Mouse (Mus musculus) kidney, postnatal 10 days (tissue): ENCODE measurements around the gene Fam129b.

Experiments used
- DNase-seq: peaks from one replicate; pipeline ENCODE4 v3.0.0; 2021; ENCODE audit warnings: mixed read lengths

The Fam129b gene

DNA sequence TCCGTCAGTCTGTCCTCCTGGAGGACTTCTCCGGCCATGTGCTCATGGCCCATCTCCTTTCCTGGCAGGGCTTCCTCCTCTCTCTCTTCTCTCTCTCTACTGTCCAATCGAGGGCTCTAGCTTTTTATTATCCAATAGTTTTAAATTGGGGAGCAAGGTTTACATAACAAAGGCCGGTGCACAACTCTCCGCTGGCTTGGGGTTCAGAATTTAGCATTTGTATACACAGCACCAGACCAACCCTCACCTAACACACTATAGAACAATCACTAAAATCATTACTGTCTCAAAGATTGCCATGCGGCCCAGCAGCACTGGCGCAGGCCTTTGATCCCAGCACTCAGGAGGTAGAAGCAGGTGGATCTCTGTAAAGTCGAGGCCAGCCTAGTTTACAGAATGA, 15.1 kb upstream of the Fam129b start:
- DNase-seq = no peak

DNA sequence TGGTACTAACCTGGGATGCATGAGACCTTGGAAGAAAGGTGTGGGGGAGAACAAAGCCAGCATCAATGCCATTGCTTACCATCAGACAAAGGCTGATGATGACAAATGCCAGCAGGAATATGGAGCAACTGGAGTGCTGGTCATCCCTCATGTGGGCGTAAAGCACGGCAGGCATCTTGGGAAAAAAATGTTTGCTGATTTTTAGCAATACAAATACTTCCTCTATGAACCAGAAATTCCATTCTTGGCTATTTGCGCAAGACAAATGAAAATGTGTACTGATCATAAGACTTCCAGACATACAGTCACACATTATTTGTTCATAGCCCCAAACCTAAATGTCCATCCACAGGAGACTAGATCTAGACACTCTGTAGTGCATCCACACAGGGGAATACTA, 12.6 kb upstream of the Fam129b start:
- DNase-seq = no peak

DNA sequence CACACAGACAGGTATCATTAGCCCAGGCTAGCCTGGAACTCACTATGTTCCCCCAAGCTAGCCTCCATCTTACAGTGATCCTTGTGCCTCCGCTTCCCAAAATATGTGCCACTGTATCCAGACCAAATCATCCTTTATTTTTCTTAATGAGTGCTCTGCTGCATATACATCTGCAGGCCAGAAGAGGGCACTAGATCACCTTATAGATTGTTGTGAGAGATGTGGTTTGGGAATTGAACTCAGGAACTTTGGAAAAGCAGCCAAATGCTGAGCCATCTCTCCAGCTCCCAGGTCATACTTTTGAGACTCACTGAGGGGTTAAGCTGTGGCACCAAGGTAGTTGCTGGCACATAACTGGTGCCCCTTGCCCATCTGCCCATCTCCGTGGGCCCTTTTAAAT, 11.2 kb upstream of the Fam129b start:
- peak; percentile 41 for DNase-seq

DNA sequence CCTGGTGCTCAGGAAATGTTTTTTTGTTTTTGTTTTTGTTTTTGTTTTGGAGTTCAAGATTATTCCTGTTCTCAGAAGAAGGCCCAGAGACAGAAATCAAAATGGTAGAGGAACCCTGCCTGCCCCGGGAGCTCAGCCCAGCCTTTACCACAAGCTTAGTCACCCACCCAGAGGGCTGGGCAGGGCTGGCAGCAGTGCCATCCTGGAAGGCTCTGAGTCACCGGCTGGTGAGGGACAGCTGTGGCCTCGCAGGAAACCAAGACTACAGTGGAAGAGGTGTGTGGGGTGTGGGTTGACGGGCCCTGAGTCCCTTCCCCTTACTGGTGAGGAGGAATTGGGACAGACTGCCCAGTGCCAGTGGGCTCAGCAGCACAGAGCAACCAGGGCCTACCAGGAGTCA, 8.6 kb upstream of the Fam129b start:
- no peak for DNase-seq

DNA sequence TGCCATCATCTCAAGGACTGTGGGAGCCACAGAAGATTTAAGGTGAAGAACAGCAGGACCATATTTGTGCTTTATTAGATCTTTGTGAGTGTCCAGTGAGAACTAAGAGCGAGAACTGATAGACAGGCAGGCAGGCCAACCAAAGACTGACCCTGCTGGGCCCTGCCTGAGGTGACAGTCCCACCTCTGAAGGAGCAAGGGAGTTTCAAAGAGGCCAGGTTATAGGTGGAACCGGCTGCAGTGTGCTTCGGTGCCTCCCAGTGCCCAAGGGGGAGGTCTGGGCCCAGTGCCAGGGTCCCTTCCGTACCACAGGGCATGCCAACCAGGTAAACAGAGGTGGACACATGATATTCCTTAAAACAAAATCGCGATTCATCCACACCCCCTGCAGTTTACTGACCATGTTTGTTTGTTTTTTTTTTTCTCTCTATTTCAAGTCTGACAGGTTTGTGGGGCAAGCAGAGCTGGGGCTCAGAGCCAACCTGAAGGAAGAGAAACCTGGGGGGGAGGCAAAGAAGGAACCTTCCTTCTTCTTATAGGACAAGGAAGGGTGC, 6.1 kb upstream of the Fam129b start:
- peak; percentile 59 for DNase-seq

DNA sequence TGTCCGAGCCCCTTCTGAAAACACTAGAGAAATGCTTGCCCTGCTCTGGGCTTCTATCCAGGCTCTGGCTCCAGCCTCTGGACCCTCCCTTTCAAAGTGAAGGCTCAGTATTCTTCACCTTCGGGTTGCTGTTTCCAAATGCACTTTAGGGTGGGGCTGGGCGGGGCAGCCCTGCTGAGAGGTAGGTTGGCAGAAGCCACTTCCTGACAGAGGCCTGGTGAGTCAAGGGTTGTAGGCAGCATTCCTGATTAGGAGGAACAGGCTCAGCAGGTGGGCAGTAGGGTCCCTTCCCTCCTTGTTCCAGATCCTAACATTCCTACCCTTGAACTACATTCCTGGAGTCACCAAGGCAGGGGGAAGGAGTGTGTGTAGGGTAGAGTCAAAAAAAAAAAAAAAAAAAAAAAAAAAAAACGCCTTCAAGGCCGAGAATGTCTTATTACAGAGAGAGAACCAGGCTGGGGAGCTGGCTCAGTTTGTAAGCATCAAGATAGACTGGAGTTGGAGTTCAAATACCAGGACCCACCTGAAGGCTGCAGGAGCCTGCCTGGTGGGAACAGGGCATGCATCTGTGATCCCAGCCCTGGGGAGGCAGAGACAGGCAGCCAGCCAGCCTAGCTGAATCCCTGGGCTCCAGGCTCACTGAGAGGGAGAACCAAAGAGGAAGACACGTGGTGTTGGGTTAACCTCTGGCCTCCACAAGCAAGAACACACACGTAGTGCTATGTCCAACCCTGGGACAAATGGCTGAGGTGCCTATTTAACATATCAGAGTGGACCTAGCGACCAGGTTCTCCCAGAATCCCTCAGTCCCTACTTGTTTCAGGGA, 5.4 kb upstream of the Fam129b start:
- no peak for DNase-seq

DNA sequence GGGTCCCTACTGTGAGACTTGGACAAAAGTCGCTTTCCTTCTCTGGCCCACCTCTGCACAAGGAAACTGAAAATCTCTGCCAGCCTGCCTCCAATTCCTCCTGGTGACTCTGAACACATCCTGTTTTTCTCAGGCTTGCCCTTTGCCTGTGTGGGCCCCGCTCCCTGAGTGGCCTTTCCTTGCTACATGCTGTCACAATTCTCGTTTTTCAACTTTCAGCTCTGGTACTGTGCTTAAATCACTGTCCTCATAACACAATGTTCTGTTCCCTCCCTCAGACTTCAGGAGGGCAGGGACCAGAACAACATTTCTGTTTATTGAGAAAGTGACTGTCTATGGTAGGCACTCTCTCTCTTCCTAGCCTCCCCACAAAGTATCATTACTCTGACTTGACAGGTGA, 1.8 kb upstream of the Fam129b start:
- DNase-seq = no peak

DNA sequence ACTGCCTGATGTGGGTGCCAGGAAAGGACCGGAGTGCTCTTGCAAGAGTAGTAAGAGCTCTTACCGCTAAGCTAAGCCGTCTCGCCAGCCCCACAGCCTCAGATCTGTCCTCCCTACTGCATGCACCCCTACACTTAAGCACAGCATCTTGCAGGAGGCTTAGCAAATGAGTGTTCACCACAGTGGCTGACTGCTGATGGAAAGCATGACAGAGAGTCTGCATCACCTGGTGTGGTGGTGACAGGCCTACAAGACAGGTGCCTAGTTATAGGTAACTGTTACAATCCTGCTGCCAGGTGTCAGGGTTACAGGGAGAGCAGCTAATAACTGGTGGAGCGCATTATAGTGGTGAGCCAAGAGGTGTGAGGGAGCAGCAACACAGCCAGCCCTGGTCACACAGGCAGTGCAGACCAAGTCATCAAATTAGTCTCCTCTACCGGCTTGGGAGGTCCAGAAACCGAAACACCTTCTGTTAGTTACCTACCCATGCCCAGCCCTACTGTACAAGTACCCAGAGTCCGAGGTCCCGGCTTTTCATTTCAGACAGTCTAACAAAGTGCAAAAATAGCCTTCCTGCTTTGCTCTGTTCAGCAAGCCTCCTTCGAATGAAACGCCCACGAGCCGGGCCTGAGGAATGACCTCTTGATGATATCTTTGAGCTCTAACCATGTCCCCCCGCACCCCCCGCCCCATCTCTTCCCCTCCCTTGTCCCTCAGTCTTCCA, 801 bp upstream of the Fam129b start:
- DNase-seq = peak; percentile 65

DNA sequence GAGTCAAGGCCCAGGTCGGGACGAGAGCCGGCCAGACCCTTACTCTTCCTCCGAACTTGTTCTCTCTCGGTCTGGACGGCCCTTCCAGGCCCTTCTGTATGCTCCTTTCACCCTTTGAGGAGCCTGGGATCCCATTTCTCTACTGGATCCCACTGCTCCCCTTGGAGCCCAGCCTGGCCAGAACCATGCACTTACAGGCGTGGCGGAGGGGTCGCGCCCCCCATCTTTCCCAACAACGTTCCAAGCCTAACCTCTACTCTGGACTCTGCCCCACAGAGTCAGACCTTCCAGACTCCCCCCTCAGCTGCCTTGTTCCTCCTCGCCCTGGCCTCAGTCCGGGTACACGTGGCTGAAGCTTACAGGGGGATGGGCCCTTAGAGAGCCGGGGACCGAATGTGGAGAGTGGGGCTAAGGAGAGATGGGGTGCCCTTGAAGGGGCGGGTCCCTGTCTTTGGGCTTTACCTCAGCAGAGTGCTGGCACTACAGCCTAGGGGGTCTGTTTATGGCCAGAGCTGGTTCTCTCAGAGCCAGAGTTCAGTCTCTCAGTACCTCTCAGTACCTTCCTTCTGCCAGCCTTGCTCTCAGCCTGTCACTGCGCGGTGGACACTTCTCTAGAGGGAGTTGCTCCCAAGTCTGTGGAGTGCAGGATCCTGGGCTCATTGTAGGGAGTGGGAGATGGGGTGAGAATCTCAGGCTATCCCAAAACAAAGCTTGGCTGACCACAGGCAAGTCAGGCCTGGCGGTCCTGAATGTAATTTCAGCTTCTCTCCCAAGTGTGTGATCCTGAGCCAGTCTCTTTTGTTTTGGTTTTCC, 782 bp downstream of the Fam129b start:
- DNase-seq = peak; percentile 51

DNA sequence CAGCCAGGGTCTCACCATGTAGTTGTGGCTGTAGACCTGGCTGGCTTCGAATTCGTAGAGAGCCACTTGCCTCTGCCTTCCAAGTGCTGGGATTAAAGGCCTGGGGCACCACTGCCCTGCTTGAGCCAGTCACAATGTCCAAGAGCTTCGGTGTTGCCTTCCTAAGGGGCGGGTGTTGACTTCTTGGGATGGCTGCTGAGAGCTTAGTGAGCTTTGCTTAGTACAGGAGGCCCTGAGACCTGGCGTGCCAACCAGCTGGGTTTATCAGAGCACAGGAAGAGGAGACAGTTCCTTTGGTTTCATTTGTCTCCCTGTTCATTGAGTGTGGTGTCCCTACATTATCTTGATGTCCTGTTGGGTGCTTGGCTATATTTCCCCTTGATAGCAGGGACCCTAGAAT, 1.4 kb downstream of the Fam129b start:
- DNase-seq = peak; percentile 39

DNA sequence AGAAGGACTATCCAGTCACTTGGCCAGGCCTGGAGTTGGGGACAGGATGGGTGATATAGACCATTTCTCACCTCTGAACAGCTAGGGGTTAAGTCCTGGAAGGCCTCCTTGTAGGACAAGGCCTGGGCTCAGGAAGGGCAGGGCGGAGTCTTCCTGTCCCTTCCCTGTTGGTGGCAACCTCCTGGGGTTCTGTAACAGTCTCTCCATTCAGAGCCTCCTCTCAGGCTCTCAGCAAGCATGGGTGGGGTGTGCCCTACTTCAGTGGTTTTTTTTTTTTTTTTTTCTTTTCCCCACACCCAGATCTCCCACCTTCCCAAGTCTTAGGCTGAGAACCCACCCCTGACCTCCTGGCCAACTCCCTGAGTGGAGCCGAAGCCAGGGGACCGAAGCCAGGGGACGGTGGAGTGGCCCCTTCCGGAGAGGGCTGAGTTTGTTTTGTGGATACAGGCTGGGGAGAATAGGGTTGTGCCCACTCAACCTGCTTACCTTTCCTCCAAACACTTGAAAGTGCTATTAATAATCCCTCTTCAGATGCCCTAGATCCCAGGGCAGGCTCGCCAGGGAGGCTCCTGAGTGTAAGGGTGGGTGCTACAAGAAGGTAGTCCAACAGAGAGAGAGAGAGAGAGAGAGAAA, 2.0 kb downstream of the Fam129b start:
- DNase-seq = no peak

DNA sequence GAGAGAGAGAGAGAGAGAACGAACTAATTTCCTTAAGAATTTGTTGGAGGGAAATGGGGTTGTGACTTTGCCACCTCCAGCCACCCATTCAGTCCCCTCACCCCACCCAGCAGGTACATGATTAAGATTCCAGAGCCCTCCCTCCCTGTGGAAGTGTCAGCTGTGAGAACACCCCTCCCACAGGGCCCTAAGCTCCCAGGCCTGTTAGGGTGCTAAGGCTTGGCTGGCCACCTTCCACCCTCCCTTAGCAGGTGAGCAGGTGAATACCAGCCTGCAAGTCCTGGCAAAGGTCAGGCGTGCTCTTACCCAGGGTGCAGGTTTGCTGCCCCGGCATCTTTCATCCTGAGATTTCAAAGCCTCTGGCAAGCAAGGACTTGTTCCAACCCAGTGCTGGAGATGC, 2.5 kb downstream of the Fam129b start:
- peak; percentile 59 for DNase-seq

DNA sequence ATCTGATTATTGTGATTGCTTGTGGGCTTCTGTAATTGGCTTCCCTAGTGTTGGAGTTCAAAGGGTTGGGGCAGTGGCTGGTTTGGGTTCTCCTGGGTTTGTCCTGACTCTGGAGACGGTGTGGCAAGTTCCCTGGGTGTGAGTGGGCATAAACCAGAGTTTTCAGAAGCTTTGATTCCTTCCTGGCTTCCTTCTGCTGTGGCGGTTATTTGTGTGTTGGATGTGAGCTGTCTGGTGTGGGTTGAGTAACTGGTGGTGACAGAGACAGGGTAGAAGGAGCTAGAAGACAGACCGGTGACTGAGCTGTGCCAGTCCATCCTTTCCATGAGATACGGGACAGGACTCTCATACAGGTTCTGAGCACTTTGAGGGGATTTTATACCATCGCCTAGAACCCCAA, 3.7 kb downstream of the Fam129b start:
- no peak for DNase-seq

DNA sequence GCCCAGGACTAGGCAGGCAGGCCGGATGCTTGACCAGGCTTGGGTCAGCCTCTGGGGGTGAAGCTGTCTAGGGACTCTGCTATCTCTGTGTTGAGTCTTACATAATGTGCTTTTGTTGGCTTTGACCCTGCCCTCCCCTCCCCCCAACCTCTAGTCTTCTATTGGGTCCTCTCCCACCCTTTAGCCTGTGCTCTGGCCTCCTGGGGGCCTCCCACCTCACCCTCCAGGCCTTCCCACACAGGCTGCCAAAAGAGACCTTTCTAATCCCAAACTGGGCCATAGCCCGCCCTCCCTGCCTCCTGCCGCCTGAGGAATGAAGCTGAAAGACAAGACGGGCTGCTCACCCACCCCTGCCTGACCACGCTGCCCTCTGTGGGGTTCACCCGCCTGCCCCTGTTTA, 5.1 kb downstream of the Fam129b start:
- DNase-seq = peak; percentile 45

DNA sequence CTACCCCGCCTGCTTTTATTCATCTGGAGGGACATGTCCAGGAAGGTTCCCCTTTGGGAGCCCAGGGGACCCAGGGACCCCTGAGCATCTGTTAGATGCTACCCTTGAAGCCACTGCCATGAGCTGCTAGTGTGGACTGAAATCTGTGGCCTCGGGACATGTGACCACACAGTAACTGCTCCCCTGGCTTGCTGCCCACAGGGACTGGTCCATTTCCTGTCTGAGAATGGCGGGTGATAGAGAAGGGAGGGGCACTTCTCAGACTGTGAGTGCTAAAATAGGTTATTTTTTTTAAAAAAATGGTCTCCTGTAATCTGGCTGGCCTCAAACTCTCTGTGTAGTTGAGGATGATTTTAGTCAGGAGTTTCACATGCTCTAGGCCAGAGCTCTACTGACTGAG, 5.8 kb downstream of the Fam129b start:
- DNase-seq = peak; percentile 95

DNA sequence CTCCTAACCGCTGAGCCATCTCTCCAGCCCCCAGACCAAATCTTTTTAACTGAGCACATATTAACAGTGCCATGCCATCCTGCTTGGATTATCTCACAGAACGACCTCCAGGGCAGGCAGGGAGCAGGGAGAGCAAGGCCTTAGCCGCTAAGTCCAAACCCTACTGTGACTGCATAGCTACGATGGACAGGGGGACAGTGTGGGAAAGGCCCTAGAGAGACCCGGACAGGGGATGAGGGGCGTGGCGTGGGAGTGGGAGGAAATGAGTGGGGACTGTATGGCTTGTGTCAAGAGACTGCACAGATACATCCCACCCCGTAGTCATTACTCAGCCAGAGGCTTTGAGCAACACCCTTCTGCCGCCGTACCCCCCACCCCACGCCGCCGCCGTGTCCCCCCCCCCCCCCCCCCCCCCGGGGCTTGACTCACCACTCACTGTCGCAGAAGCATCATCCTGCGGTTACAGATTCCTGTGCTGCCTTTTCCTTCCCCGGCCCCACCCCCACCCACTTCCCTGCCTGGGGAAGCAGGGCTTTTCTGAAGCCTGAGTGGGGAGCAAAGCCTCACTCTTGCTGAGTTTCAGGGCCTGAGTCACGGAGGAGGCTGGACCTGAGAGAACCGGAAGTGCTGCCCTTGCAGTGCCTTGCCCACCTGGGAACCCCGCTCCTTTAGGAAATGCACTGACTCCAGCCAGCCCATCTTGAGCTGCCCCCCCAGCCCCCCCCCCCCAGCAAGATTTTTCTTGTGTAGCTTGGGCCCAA, 6.5 kb downstream of the Fam129b start:
- DNase-seq = peak; percentile 73

DNA sequence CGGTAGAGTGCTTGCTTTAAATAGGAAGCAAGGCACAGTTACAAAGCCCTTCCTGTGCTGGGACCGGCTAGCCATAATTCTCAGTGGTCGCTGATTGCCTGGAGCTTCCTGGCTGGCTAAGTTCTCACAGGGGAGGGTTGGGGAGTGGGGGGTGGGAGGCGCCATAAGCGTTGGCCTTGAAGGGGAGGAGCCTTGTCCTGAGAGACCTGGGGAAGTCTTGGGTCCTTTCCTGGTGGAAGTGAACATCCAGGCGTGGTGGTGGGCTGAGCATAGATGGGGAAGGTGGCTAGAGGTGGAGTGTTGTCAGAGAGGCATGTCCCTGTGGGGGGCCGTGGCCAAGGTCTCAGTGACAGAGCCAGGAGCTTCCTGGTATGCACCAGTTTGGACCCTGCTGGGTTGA, 8.8 kb downstream of the Fam129b start:
- peak; percentile 63 for DNase-seq

DNA sequence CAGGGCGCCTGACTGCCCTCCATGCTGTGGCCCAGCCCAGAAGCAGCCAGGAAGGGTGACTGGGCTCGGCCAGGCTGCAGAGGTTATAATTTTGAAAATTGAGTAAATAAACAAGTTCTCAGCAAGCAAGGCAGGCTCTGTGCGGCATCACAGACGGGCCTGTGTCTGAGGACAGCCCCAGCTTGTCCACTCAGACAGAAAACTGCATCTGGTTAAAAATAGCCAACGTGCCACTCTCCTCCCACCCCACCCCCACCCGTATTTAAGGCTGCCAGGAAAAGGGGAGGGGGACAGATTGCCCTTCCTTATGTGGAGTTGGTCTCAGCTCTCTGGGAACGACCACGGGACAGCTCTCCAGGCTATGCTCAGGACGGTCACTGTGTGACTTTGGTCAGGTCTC, 12.1 kb downstream of the Fam129b start:
- DNase-seq = no peak

DNA sequence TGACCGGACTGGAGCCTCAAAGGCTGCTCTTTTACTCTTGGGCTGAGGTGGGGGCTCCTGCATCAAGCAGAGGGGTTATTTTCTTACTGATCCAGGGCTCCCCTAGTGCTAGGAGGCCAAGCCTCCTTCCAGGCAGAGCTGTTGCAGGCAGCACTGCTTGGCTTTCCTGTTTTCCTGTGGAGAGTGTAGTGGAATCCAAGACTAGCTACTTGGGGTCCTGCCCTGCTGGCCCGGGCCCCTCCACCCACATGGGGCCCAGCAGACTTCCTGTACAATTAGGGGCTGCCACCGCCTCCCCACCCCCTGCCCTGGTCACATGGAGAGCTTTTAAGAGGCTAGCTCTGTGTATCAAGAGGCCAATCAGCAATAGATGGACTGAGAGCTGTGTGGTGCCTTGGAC, 12.6 kb downstream of the Fam129b start:
- no peak for DNase-seq

DNA sequence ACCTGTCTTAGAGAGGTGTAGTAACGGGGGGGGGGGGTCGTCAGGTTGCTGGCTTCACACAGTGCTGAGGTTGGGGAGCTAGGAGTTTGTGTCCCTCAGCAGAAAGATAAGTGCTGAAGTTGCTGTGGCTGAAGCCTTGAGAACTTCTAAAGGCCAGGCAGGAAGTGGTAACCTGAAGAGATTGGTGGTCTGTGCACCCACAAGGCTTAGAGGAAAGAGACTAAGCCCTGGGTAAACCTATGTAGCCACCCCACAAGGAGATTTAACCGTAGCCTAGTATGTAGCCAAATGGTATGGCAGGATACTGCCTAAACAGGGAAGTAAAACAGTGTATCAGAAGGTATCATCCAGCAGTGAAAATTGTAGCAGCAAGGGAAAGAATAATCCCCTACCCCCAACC, 14.4 kb downstream of the Fam129b start:
- no peak for DNase-seq

DNA sequence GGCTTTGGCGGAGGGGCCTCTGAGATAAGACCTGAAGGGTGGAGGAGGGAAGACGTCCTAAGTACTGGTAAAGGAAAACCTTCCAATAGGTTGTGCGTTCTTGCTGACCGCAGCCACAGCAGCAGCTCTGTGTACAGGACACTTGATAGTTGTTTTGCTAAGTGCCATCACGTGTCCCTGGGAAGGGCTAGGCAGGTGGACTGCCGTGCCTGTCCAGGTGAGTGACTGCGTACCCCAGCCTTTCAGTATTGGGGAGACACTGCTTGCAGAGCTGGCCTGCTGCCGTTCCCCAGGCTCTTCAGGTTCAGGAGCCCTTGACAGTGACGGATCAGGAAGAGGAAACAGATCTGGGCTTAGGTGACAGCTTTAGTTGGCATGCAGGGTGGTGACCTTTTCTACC, 15.4 kb downstream of the Fam129b start:
- DNase-seq = no peak

DNA sequence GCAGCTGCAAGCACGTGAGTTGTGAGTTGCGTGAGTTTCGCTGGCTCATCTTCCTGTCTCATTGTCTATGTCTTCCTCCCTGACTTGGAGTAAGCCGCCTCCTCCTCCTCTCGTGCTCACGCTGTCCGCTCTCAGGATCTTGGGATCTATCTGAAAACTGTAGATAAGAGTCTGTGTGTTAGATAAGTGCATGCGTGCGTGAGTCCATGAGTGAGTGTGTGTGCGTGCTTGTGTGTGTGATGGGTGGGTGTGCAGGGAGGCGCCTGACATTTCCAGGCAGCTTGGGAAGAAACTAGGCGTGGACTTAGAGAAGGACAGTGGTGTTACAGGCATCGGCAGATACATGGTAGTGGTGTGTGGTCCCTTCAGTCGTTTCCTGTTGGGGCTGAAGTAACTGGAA, 16.6 kb downstream of the Fam129b start:
- no peak for DNase-seq
